Mouse (Mus musculus) MEL (cell line): ENCODE measurements around the gene Ak6. TPM values are rescaled to one million over a fixed set of nuclear protein-coding genes. Genes with fewer than 3 reads are reported as not detected.

ENCODE experiments used
- DNase-seq: peaks from one replicate; pipeline ENCODE4 v3.0.0; 2011; ENCODE audit warnings: low read depth, low spot score
- H3K27ac ChIP-seq: 2 replicates; pipeline ENCODE4 v1.5.1; 2012; ENCODE audit warnings: low read depth, mild to moderate bottlenecking, control low read depth, low read length, moderate library complexity; ENCODE audit not compliant: control insufficient read depth
- H3K27me3 ChIP-seq, 2 experiments: fragments of 150-350 bp in 1 of 2; sonication (generic) in 1 of 2; 2 replicates each; pipeline ENCODE4 v1.6.1; 2012; ENCODE audit warnings: low read length in 2 of 2, mild to moderate bottlenecking in 2 of 2, improper control_type of control experiment in 1 of 2, moderate library complexity in 1 of 2; ENCODE audit not compliant: insufficient read depth in 2 of 2, control insufficient read depth in 1 of 2
- H3K36me3 ChIP-seq, 2 experiments: 2 replicates each; pipeline ENCODE4 v1.6.1; 2012 to 2014; ENCODE audit warnings: low read length in 2 of 2, improper control_type of control experiment in 1 of 2, inconsistent platforms in 1 of 2, mild to moderate bottlenecking in 1 of 2; ENCODE audit not compliant: insufficient read depth in 2 of 2, control insufficient read depth in 1 of 2
- H3K4me1 ChIP-seq, 2 experiments: fragments of 150-350 bp in 1 of 2; sonication (generic) in 1 of 2; 2 replicates each; pipeline ENCODE4 v1.6.1; 2012; ENCODE audit warnings: low read length in 2 of 2, improper control_type of control experiment in 1 of 2, mild to moderate bottlenecking in 1 of 2; ENCODE audit not compliant: insufficient read depth in 2 of 2, control insufficient read depth in 1 of 2
- H3K4me3 ChIP-seq, 2 experiments: fragments of 150-350 bp in 1 of 2; sonication (generic) in 1 of 2; 2 replicates each; pipeline ENCODE4 v1.5.1; 2012; ENCODE audit warnings: low read depth in 2 of 2, low read length in 2 of 2, mild to moderate bottlenecking in 2 of 2, moderate library complexity in 2 of 2, control low read depth in 1 of 2, improper control_type of control experiment in 1 of 2; ENCODE audit not compliant: control insufficient read depth in 1 of 2, insufficient read depth in 1 of 2
- H3K79me2 ChIP-seq: 2 replicates; pipeline ENCODE4 v1.6.1; 2012; ENCODE audit warnings: mild to moderate bottlenecking, low read length, moderate library complexity; ENCODE audit not compliant: control insufficient read depth, poor library complexity, insufficient read depth
- H3K9ac ChIP-seq: 2 replicates; pipeline ENCODE4 v1.6.1; 2012; ENCODE audit warnings: low read depth, mild to moderate bottlenecking, control low read depth, low read length, moderate library complexity; ENCODE audit not compliant: control insufficient read depth, poor library complexity, severe bottlenecking
- H3K9me3 ChIP-seq: fragments of 150-350 bp; sonication (generic); replicated peaks from 2 replicates; pipeline ENCODE4 v1.6.1; 2012; ENCODE audit warnings: mild to moderate bottlenecking, low read length, improper control_type of control experiment, moderate library complexity; ENCODE audit not compliant: insufficient read depth
- CHD1 ChIP-seq: IDR thresholded peaks from 2 replicates; pipeline ENCODE4 v1.6.1; 2012; ENCODE audit warnings: low read depth, mild to moderate bottlenecking, inconsistent platforms, low read length, improper control_type of control experiment
- CTCF ChIP-seq, 3 experiments: IDR thresholded peaks in 2 of 3; conservative IDR thresholded peaks in 1 of 3; 2 replicates each; pipeline ENCODE4 v1.5.1; 2011 to 2012; ENCODE audit warnings: low read length in 3 of 3, low read depth in 2 of 3, mild to moderate bottlenecking in 2 of 3, improper control_type of control experiment in 1 of 3, inconsistent platforms in 1 of 3, mixed read lengths in 1 of 3, moderate library complexity in 1 of 3; ENCODE audit not compliant: control insufficient read depth in 1 of 3, insufficient read depth in 1 of 3, poor library complexity in 1 of 3, severe bottlenecking in 1 of 3
- ELF1 ChIP-seq: IDR thresholded peaks from 2 replicates; pipeline ENCODE4 v1.6.1; 2014; ENCODE audit warnings: low read depth, mild to moderate bottlenecking, inconsistent platforms, low read length, improper control_type of control experiment, moderate library complexity
- EP300 ChIP-seq, 2 experiments: IDR thresholded peaks; 2 replicates each; pipeline ENCODE4 v1.6.1; 2011; ENCODE audit warnings: improper control_type of control experiment in 2 of 2, low read length in 2 of 2, low read depth in 1 of 2, mild to moderate bottlenecking in 1 of 2
- ETS1 ChIP-seq: IDR thresholded peaks from 2 replicates; pipeline ENCODE4 v1.6.1; 2012; ENCODE audit warnings: low read depth, mild to moderate bottlenecking, inconsistent platforms, low read length, improper control_type of control experiment, moderate library complexity
- JUND ChIP-seq: IDR thresholded peaks from 2 replicates; pipeline ENCODE4 v1.6.1; 2011; ENCODE audit warnings: low read depth, mild to moderate bottlenecking, improper control_type of control experiment, low read length
- MAX ChIP-seq: IDR thresholded peaks from 2 replicates; pipeline ENCODE4 v1.6.1; 2011; ENCODE audit warnings: low read length, improper control_type of control experiment
- MEF2A ChIP-seq: IDR thresholded peaks from 2 replicates; pipeline ENCODE4 v1.6.1; 2014; ENCODE audit warnings: low read depth, mild to moderate bottlenecking, inconsistent platforms, low read length, improper control_type of control experiment; ENCODE audit not compliant: poor library complexity, insufficient replicate concordance, severe bottlenecking; ENCODE audit errors: extremely low read depth
- MXI1 ChIP-seq: IDR thresholded peaks from 2 replicates; pipeline ENCODE4 v1.6.1; 2011; ENCODE audit warnings: mild to moderate bottlenecking, low read depth, low read length, improper control_type of control experiment
- NRF1 ChIP-seq: IDR thresholded peaks from 2 replicates; pipeline ENCODE4 v1.6.1; 2014; ENCODE audit warnings: low read depth, mild to moderate bottlenecking, inconsistent platforms, low read length, improper control_type of control experiment, moderate library complexity; ENCODE audit not compliant: poor library complexity, insufficient read depth, severe bottlenecking
- POLR2A ChIP-seq, 2 experiments: IDR thresholded peaks; 2 replicates each; pipeline ENCODE4 v1.6.1; 2011 to 2012; ENCODE audit warnings: low read length in 2 of 2, mild to moderate bottlenecking in 2 of 2, control low read depth in 1 of 2, improper control_type of control experiment in 1 of 2, low read depth in 1 of 2, moderate library complexity in 1 of 2; ENCODE audit not compliant: control insufficient read depth in 1 of 2, insufficient read depth in 1 of 2, poor library complexity in 1 of 2
- POLR2AphosphoS5 ChIP-seq: IDR thresholded peaks from 2 replicates; pipeline ENCODE4 v1.6.1; 2012; ENCODE audit warnings: low read depth, borderline replicate concordance, mild to moderate bottlenecking, inconsistent platforms, low read length, moderate library complexity, mixed read lengths
- RCOR1 ChIP-seq: IDR thresholded peaks from 2 replicates; pipeline ENCODE4 v1.6.1; 2012; ENCODE audit warnings: low read depth, mild to moderate bottlenecking, inconsistent platforms, low read length, improper control_type of control experiment
- SMC3 ChIP-seq: IDR thresholded peaks from 2 replicates; pipeline ENCODE4 v1.6.1; 2011; ENCODE audit warnings: low read depth, low read length, improper control_type of control experiment
- TAL1 ChIP-seq: IDR thresholded peaks from 2 replicates; pipeline ENCODE4 v1.6.1; 2012; ENCODE audit warnings: mild to moderate bottlenecking, inconsistent platforms, low read length, moderate library complexity, mixed read lengths
- TCF12 ChIP-seq: IDR thresholded peaks from 2 replicates; pipeline ENCODE4 v1.6.1; 2014; ENCODE audit warnings: low read depth, mild to moderate bottlenecking, inconsistent platforms, low read length, improper control_type of control experiment, moderate library complexity
- ZC3H11A ChIP-seq: IDR thresholded peaks from 2 replicates; pipeline ENCODE4 v1.6.1; 2012; ENCODE audit warnings: low read depth, mild to moderate bottlenecking, inconsistent platforms, low read length, improper control_type of control experiment
- ZKSCAN1 ChIP-seq: IDR thresholded peaks from 2 replicates; pipeline ENCODE4 v1.6.1; 2012; ENCODE audit warnings: low read depth, mild to moderate bottlenecking, inconsistent platforms, low read length, improper control_type of control experiment, moderate library complexity
- polyA plus RNA-seq, 2 experiments: library from polyadenylated mRNA; stranded (reverse) in 1 of 2; unstranded in 1 of 2; fragments of >175 nt in 1 of 2; fragments of >200 nt in 1 of 2; gene quantifications; 2 replicates each; pipeline versions ENCODE4 v1.2.1 to v1.2.4; 2012; ENCODE audit warnings: low replicate concordance in 2 of 2, low read depth in 1 of 2; ENCODE audit not compliant: insufficient read length in 2 of 2, insufficient read depth in 1 of 2, missing spikeins in 1 of 2
- total RNA-seq: library from RNA; depleted of rRNA; stranded (reverse); fragments of 300-350 nt; gene quantifications from 2 replicates; pipeline ENCODE4 v1.2.3, GENCODE M21; 2012

Ak6 gene
- total and polyA plus RNA-seq, 3 experiments, result 199 to 234 (median 216) TPM

- H3K27ac ChIP-seq, result no peak overlapping the region
- no peaks in the 10 kb centered on the region for H3K79me2 ChIP-seq
- no peaks in the 10 kb centered on the region for H3K4me1 ChIP-seq
- no peaks in the 10 kb centered on the region for H3K9me3 ChIP-seq
- H3K9ac ChIP-seq, result no peak overlapping the region
- peak; percentile 50 for DNase-seq
- H3K4me3 ChIP-seq, result no peak overlapping the region
- H3K27me3 ChIP-seq, result no peaks in the 10 kb centered on the region
- TF ChIP-seq TCF12 (no peak), ZC3H11A (no peak), CTCF (IDR thresholded peaks at IDR 0.05 in 2 of 3, conservative IDR thresholded peaks at IDR 0.05 in 1 of 3; ENCODE audit: control insufficient read depth in 1 of 3, insufficient read depth in 1 of 3, low read depth in 2 of 3, low read length in 3 of 3, poor library complexity in 1 of 3, severe bottlenecking in 1 of 3) (peak; percentile 25 to 44 (median 29); a peak in 4 of 6 replicates)
- TF ChIP-seq, all 39 proteins: peak for 1
- H3K36me3 ChIP-seq, result peaks cover 0 to 42% of the 10 kb centered on the region in 2 experiments; a peak in 2 of 4 replicates
These were observed 52.7 kb downstream of the Ak6 start for GRCm38 (mm10) chr13:100703468-100703867.

- no peak overlapping the region for H3K4me3 ChIP-seq
- H3K79me2 ChIP-seq, result no peaks in the 10 kb centered on the region
- TF ChIP-seq NRF1, result no peak
- TF ChIP-seq ELF1, result no peak
- TF ChIP-seq RCOR1, result no peak
- no peak for TF ChIP-seq ZKSCAN1
- no peak for TF ChIP-seq POLR2AphosphoS5
- TF ChIP-seq MAX, result no peak
- TF ChIP-seq TCF12, result no peak
- TF ChIP-seq ETS1, result no peak
- TF ChIP-seq JUND, result no peak
- no peak for TF ChIP-seq EP300 (IDR thresholded peaks at IDR 0.05; ENCODE audit: low read depth in 1 of 2, low read length in 2 of 2)
- TF ChIP-seq MEF2A, result no peak
- TF ChIP-seq POLR2A (IDR thresholded peaks at IDR 0.05; ENCODE audit: control insufficient read depth in 1 of 2, insufficient read depth in 1 of 2, low read depth in 1 of 2, low read length in 2 of 2, poor library complexity in 1 of 2), result no peak
- no peak for TF ChIP-seq CHD1
- TF ChIP-seq, all 39 proteins: peak for 0
- no peak overlapping the region for H3K9ac ChIP-seq
- no peaks in the 10 kb centered on the region for H3K9me3 ChIP-seq
- H3K27me3 ChIP-seq, result no peaks in the 10 kb centered on the region
- H3K4me1 ChIP-seq, result no peaks in the 10 kb centered on the region
- H3K36me3 ChIP-seq, result peaks cover 4 to 48% of the 10 kb centered on the region in 2 experiments; a peak in 3 of 4 replicates
- H3K27ac ChIP-seq, result no peak overlapping the region
- no peak for DNase-seq
These were observed 55.4 kb downstream of the Ak6 start for GRCm38 (mm10) chr13:100706206-100706605.

- H3K9ac ChIP-seq, result no peak overlapping the region
- H3K79me2 ChIP-seq, result no peaks in the 10 kb centered on the region
- peaks cover 16 to 34% of the 10 kb centered on the region in 2 experiments for H3K36me3 ChIP-seq
- no peak for DNase-seq
- H3K9me3 ChIP-seq, result no peaks in the 10 kb centered on the region
- H3K27me3 ChIP-seq, result no peaks in the 10 kb centered on the region
- H3K27ac ChIP-seq, result no peak overlapping the region
- no peak for TF ChIP-seq SMC3
- peak; percentile 25 to 32; a peak in 1 of 4 replicates for TF ChIP-seq EP300 (IDR thresholded peaks at IDR 0.05; ENCODE audit: low read depth in 1 of 2, low read length in 2 of 2)
- no peak for TF ChIP-seq MAX
- TF ChIP-seq TAL1, result 0 out of 2 replicates have a peak, but pooled peaks have one; percentile 11
- no peak for TF ChIP-seq CTCF (IDR thresholded peaks at IDR 0.05 in 2 of 3, conservative IDR thresholded peaks at IDR 0.05 in 1 of 3; ENCODE audit: control insufficient read depth in 1 of 3, insufficient read depth in 1 of 3, low read depth in 2 of 3, low read length in 3 of 3, poor library complexity in 1 of 3, severe bottlenecking in 1 of 3)
- no peak for TF ChIP-seq MXI1
- TF ChIP-seq, all 39 proteins: peak for 2
- Histone ChIP-seq H3K4me1 (peaks cover 0 to 3% of the 10 kb centered on the region in 2 experiments; a peak in 1 of 4 replicates), H3K4me3 (no peak overlapping the region)
These were observed 64.7 kb downstream of the Ak6 start for GRCm38 (mm10) chr13:100715467-100715866.
